ENCODE assay signal across 19 mouse cellular contexts in the genomic region with DNA sequence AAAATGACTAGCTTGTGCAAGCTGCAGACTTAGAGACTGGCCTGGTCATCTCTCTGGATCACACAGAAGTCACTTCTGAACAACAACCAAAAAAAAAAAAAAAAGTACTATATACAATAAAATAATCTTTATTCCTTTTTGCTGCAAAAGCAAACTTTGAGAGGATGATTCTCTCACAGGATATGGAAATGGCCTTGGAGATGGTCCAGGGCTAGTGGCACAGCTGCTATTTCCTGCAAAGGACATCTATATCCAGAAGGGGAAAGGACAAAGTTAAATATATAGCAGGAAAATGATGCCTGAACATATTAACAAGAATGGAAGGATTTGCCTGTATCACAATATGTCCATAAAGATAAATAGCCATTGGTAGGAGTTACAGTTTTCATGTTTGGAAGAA.
DNase-seq lines count a peak whose midpoint lies in the region; ATAC-seq and TF ChIP-seq lines count a peak whose summit lies in the region.
"Had no signal": no experiment of that assay in that cellular context is flagged by ENCODE, and none has a peak within 500 bp of the region (broad histone marks: within the 10 kb centered on the region; RNA-seq: fewer than 3 reads in every experiment).

No protein-coding gene starts in this region.

- H3K4me2 ChIP-seq in lung, embryonic 16.5 days (ENCODE audit: low read depth, low read length) = no peak overlapping the region
- H3K4me2 ChIP-seq in lung, postnatal 0 days (replicated peaks; ENCODE audit: low read depth, low read length) = no peak overlapping the region
- H3K4me2 ChIP-seq: embryonic facial prominence, embryonic 15.5 days; heart, embryonic 13.5 days; hindbrain, embryonic 12.5 days had no signal

- peak overlapping the region; percentile 36 for H3K27ac ChIP-seq in lung, embryonic 16.5 days (ENCODE audit: low read length)
- H3K27ac ChIP-seq in lung, postnatal 0 days (ENCODE audit: low read length) = no peak overlapping the region
- H3K27ac ChIP-seq: embryonic facial prominence, embryonic 15.5 days; forebrain, embryonic 10.5 days; heart, embryonic 13.5 days; hindbrain, embryonic 12.5 days had no signal

- H3K36me3 ChIP-seq in lung, embryonic 16.5 days (ENCODE audit: control insufficient read depth, insufficient read depth, low read length) = peaks cover 3% of the 10 kb centered on the region; the same call in 1 of the 2 replicates
- H3K36me3 ChIP-seq in lung, postnatal 0 days (ENCODE audit: insufficient read depth, low read length) = no peaks in the 10 kb centered on the region
- H3K36me3 ChIP-seq: embryonic facial prominence, embryonic 15.5 days had no signal

- peaks cover 10% of the 10 kb centered on the region for H3K4me1 ChIP-seq in lung, embryonic 16.5 days (replicated peaks; ENCODE audit: control insufficient read depth, insufficient read depth, low read length)
- H3K4me1 ChIP-seq in lung, postnatal 0 days (ENCODE audit: insufficient read depth, low read depth, low read length) = no peaks in the 10 kb centered on the region
- H3K4me1 ChIP-seq: hindbrain, embryonic 12.5 days had no signal

- H3K9me3 ChIP-seq in lung, embryonic 16.5 days (ENCODE audit: control insufficient read depth, low read length) = peaks cover 7% of the 10 kb centered on the region
- peaks cover 7% of the 10 kb centered on the region; the same call in 1 of the 2 replicates for H3K9me3 ChIP-seq in lung, postnatal 0 days (ENCODE audit: low read length)

- H3K4me3 ChIP-seq in lung, embryonic 16.5 days (ENCODE audit: low read length) = no peak overlapping the region
- H3K4me3 ChIP-seq in lung, postnatal 0 days (ENCODE audit: low read depth, low read length) = no peak overlapping the region
- H3K4me3 ChIP-seq: embryonic facial prominence, embryonic 15.5 days; erythroblast, embryonic 14.5 days; forebrain, embryonic 10.5 days; heart, embryonic 13.5 days; hindbrain, embryonic 12.5 days had no signal

- no peaks in the 10 kb centered on the region for H3K27me3 ChIP-seq in lung, embryonic 16.5 days (ENCODE audit: control insufficient read depth, insufficient read depth, low read depth, low read length)
- no peaks in the 10 kb centered on the region for H3K27me3 ChIP-seq in lung, postnatal 0 days (replicated peaks; ENCODE audit: insufficient read depth, low read length)
- H3K27me3 ChIP-seq: embryonic facial prominence, embryonic 15.5 days; heart, embryonic 13.5 days; hindbrain, embryonic 12.5 days had no signal

- no peak for TF ChIP-seq CTCF in lung, postnatal 0 days (IDR thresholded peaks at IDR 0.05)

- ATAC-seq in lung, embryonic 16.5 days (ENCODE audit: low read depth) = no peak
- no peak for ATAC-seq in lung, postnatal 0 days
- ATAC-seq: forebrain, embryonic 14.5 days had no signal

- peak; percentile 77 for DNase-seq in heart, adult 11 months
- no peak for DNase-seq in heart, postnatal 4 days
- peak; percentile 53 for DNase-seq in kidney, postnatal 10 days
- DNase-seq in kidney, postnatal 4 days = no peak
- no peak for DNase-seq in lung, postnatal 0 days (ENCODE audit: low spot score)
- no peak for DNase-seq in left cerebral cortex, postnatal 4 days
- DNase-seq: adrenal gland, postnatal 10 days; cerebellum, adult 11 months; cerebellum, adult 8-10 months; cerebellum, postnatal 14 days; embryo, embryonic 11 days; heart, postnatal 36 days had no signal

- intact Hi-C loops in left cerebral cortex, postnatal 4 days (cut with DNase I) = no loop called here

- TF ChIP-seq EP300 in lung, postnatal 0 days (IDR thresholded peaks at IDR 0.05) = no peak

- H3K9ac ChIP-seq in lung, embryonic 16.5 days (ENCODE audit: low read length) = no peak overlapping the region
- H3K9ac ChIP-seq in lung, postnatal 0 days (replicated peaks; ENCODE audit: low read depth) = no peak overlapping the region
- H3K9ac ChIP-seq: embryonic facial prominence, embryonic 15.5 days; heart, embryonic 13.5 days; hindbrain, embryonic 12.5 days had no signal

Comparison
In these comparisons a context has a peak if more than half of its experiments do, and no peak if none do; other contexts are left out.
1. DNase-seq: peak in heart, adult 11 months (single experiment) and kidney, postnatal 10 days (single experiment); none in heart, postnatal 4 days (single experiment), kidney, postnatal 4 days (0 of 2), lung, postnatal 0 days (single experiment) and left cerebral cortex, postnatal 4 days (single experiment).